Mouse (Mus musculus) brown adipose tissue, adult 24 weeks (tissue): ENCODE results near the gene Qars. TPM values are rescaled to one million over a fixed set of nuclear protein-coding genes. Genes with fewer than 3 reads are reported as not detected.
A peak's percentile ranks its signal among the peaks of the same experiment; 100 is the strongest.

ENCODE experiments used
- H3K27ac ChIP-seq: fragments of 200-500 bp; replicated peaks from 2 replicates; pipeline ENCODE4 v1.5.1; 2012; ENCODE audit warnings: low read depth, mild to moderate bottlenecking, low read length
- H3K4me1 ChIP-seq: fragments of 200-500 bp; 2 replicates; pipeline ENCODE4 v1.6.1; 2012; ENCODE audit warnings: low read length, mixed read lengths; ENCODE audit not compliant: control insufficient read depth, insufficient read depth, insufficient read length
- H3K4me3 ChIP-seq: fragments of 200-500 bp; 2 replicates; pipeline ENCODE4 v1.5.1; 2012; ENCODE audit warnings: low read depth, mild to moderate bottlenecking, low read length, moderate library complexity; ENCODE audit not compliant: insufficient read depth
- polyA plus RNA-seq: library from polyadenylated mRNA; stranded (reverse); fragments of >200 nt; gene quantifications from 2 replicates; pipeline ENCODE4 v1.2.4, GENCODE M21; 2012; ENCODE audit not compliant: missing spikeins, insufficient read depth, insufficient read length

Qars gene
- polyA plus RNA-seq, 1 experiment = 107 TPM

DNA sequence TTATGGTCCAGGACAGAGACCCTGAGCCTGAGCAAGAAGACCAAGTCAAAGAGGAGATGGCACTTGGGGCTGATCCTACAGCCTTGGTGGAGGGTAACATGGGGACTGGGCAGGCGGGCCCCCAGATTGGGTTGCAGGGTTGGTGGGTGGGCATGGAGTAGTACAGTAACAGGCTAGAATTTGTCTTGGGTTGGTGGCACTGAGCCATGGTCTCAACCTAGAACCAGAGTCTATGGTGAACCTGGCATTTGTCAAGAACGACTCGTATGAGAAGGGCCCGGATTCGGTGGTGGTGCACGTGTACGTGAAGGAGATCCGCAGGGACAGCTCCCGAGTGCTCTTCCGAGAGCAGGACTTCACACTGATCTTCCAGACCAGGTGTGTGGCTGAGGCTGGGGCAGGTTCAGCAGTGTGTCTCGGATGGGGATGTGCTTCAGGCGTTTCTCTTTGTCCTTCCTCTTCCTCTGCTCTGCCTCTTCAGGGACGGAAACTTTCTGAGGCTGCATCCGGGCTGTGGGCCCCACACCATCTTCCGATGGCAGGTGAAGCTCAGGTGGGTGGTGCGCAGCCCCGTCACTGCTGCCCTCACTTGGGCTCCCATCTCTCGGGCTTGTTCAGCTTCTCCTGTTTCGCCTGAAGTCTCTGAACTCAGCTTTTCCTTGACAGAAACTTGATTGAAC, 13.2 kb upstream of the Qars start:
- H3K27ac ChIP-seq = no peak overlapping the region

GRCm38 (mm10) chr9:108494905-108495304, 12.6 kb upstream of the Qars start:
- Histone ChIP-seq H3K4me1 (peaks cover 11% of the 10 kb centered on the region), H3K27ac (no peak overlapping the region), H3K4me3 (no peak overlapping the region)

More for the DNA sequence above, 13.2 kb upstream of the Qars start:
- Histone ChIP-seq H3K4me3 (no peak overlapping the region), H3K4me1 (peaks cover 13% of the 10 kb centered on the region)

DNA sequence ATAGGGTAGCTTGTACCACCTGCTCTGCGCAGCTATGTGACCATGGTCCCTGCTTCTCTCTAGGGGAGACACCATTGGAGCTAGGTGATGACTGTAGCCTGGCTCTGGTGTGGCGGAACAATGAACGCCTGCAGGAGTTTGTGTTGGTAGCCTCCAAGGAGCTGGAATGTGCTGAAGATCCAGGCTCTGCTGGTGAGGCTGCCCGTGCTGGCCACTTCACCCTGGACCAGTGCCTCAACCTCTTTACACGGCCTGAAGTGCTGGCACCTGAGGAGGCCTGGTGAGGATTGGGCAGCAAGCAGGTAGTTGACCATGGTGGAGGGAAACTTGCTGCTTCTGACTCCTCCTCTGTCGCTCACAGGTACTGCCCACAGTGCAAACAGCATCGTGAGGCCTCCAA, 8.3 kb upstream of the Qars start:
- H3K4me1 ChIP-seq = no peaks in the 10 kb centered on the region

GRCm38 (mm10) chr9:108499943-108500342, 7.6 kb upstream of the Qars start:
- Histone ChIP-seq H3K27ac (no peak overlapping the region), H3K4me3 (no peak overlapping the region), H3K4me1 (no peaks in the 10 kb centered on the region)

More for the DNA sequence above, 8.3 kb upstream of the Qars start:
- Histone ChIP-seq H3K27ac (no peak overlapping the region), H3K4me3 (no peak overlapping the region)

DNA sequence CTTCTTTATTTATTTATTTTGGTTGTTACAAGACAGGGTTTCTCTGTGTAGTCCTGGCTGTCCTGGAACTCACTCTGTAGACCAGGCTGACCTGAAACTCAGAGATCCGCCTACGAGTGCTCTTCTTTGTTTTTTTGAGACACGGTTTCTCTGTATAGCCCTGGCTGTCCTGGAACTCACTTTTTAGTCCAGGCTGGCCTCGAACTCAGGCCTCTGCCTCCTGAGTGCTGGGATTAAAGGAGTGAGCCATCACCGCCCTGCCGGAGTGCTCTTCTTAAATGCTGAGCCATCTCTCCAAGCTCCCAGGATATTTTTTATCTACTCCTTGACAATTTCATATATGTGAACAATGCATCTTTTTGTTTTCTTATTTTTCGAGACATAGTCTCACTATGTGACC, 605 bp upstream of the Qars start:
- Histone ChIP-seq H3K4me1 (peaks cover 3% of the 10 kb centered on the region; the same call in 1 of the 2 replicates), H3K4me3 (no peak overlapping the region), H3K27ac (no peak overlapping the region)

DNA sequence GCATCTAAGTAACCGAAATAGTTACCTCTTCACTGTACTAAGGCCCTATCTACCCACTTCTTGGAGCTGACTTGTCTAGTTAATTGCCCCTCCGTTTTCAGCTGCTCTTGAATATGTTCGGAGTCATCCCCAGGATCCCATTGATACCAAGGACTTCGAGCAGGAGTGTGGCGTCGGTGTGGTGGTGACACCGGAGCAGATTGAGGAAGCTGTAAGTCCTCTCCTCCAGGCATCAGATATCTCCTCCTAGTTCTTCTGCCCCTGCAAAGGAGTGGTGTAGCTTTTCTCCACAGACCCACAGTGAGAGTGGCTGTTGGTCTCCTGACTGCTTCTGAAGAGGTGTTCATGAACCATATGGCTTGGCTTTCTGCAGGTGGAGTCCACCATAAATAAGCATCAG, 1.3 kb downstream of the Qars start:
- Histone ChIP-seq H3K4me1 (peaks cover 3% of the 10 kb centered on the region; the same call in 1 of the 2 replicates), H3K27ac (no peak overlapping the region), H3K4me3 (peak overlapping the region; percentile 73)

DNA sequence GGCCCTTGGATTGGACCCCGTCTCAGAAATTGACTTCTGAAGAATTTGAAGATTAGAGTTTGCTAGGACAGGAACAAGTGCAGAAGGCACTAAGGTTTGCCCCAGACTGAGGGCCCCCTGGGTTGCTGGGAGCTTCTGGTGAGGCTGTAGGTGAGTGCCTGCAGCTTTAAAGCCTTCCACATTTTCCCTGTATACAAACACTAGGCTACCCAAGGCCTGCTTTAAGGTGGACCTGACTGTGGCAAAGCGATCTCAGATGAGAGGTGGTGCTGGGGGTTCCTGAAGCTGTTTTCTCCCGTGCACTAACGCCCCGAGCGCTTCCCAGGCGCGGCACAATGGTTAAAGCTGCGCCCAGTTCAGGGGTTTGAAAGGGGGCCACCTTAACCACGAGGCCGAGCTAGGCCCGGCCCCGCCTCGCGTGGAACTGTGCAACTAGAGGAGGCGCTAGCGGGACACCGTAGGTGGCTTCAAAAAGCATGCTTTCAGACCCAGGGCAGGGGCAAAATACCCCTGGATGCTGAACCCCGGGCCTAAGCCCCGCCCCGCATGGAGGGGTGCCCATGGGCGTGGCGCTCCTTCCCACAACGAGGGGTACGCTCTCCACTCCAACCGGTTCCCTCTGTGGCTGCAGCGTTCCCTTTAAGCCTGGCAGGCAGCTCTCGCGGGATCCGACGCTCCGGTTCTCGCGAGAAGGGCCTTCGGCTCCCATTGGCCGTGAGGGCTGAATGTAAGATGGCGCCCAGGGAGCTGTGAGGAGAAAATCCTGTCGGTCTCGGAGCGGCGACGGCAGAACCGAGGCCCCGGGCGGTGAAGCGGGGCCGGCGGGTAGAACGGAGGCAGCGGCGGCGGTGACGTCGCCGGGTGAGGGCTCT, 9.1 kb downstream of the Qars start, which contains the start of gene Qrich1:
Gene Qrich1, plus strand, starts transcription at position 427 of the 872 bp plus-strand sequence.
- Histone ChIP-seq H3K4me3 (peak within 1 kb of the TSS; percentile 99), H3K4me1 (peaks cover 11% of the 10 kb centered on the region), H3K27ac (peak within 1 kb of the TSS; percentile 98)

GRCm38 (mm10) chr9:108517253-108517930, 9.9 kb downstream of the Qars start:
- H3K4me3 ChIP-seq = peak overlapping the region; percentile 99
- peak overlapping the region; percentile 98 for H3K27ac ChIP-seq

GRCm38 (mm10) chr9:108517931-108518332, 10.4 kb downstream of the Qars start:
- peak overlapping the region; percentile 69 for H3K4me3 ChIP-seq
- H3K4me1 ChIP-seq = peaks cover 11% of the 10 kb centered on the region
- H3K27ac ChIP-seq = peak overlapping the region; percentile 94

More at GRCm38 (mm10) chr9:108517253-108517930, 9.9 kb downstream of the Qars start:
- H3K4me1 ChIP-seq = peaks cover 11% of the 10 kb centered on the region

DNA sequence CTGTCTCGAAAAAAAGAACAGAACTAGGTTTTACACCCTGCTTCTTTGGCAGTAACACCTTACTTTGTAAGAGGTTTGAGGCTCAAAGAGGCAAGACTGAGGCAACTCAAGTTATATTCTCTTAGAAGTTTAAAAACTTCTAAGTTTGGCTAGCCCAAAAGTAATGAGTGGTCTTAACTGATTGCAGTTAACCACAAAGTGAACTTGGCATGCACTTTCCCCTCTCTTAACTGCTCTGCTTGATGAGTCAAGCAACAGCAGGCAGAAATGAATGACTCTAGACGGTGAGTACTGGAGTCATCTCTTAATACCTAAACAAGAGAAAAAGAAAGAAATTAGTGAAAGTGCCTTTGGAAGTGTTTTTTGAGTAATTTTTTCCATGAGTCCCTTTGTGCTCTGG, 14.1 kb downstream of the Qars start:
- peaks cover 9% of the 10 kb centered on the region for H3K4me1 ChIP-seq
- H3K4me3 ChIP-seq = no peak overlapping the region
- H3K27ac ChIP-seq = no peak overlapping the region

DNA sequence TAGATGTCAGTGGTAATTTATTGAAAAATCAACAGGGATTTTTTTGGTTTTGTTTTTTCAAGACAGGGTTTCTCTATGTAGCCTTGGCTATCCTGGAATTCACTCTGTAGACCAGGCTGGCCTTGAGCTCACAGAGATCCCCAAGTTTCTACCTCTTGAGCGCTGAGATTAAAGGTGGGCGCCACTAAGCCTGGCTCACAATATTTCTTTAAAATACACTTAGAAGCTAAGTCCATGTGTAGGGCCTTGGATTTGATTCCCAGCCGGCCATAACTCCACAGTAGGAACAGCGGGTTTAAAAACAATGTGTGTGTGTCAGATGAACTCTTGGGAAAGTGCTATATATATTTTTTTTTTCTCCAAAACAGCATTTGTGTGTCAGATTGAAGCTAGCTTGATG, 15.8 kb downstream of the Qars start:
- Histone ChIP-seq H3K4me3 (no peak overlapping the region), H3K27ac (no peak overlapping the region), H3K4me1 (peaks cover 9% of the 10 kb centered on the region)

GRCm38 (mm10) chr9:108525400-108525799, 17.9 kb downstream of the Qars start:
- no peak overlapping the region for H3K4me3 ChIP-seq
- no peak overlapping the region for H3K27ac ChIP-seq
- H3K4me1 ChIP-seq = 0 out of 2 replicates have a peak, but pooled peaks cover 2% of the 10 kb centered on the region

DNA sequence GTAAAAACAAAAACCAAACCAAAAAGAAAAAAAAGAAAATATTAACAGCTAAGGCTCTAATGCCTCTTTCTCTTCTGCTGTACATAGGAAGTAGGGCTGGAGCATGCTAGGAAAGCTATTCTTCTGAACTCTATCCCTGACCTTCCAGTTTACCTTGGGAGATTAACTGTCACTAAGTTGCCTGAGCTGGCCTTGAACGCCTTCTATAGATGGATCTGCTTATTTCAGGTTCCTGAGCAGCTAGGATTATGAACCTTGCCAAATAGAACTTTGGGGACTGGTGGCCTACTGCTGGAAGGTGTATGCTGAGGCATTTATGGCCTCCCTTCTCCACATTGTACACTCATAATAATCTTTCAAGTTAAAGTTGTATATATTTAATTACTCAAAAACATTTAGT, 23.4 kb downstream of the Qars start:
- Histone ChIP-seq H3K4me1 (no peaks in the 10 kb centered on the region), H3K4me3 (no peak overlapping the region), H3K27ac (no peak overlapping the region)

DNA sequence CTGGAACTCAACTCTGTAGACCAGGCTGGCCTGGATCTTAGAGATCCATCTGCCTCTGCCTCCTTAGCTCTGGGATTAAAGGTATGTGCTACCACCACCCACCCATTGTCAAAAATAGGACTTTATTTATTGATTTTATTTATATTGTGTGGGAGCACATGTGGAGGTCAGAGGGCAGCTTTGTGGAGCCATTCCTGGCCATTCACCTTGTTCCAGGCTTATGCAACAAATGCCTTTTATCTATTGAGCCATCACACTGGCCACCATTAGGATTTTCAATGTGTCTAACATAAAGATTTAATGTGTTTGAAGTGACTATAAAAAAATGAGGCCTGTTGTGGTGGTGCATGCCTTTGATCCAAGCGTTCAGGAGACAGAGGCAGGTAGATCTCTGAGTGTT, 24.0 kb downstream of the Qars start:
- Histone ChIP-seq H3K4me1 (no peaks in the 10 kb centered on the region), H3K4me3 (no peak overlapping the region), H3K27ac (no peak overlapping the region)

- no peak overlapping the region for H3K27ac ChIP-seq
- no peaks in the 10 kb centered on the region for H3K4me1 ChIP-seq
- H3K4me3 ChIP-seq = no peak overlapping the region
Observed at GRCm38 (mm10) chr9:108540846-108541245, 33.3 kb downstream of the Qars start.
